Mouse (Mus musculus) liver, embryonic 12.5 days (tissue): ENCODE results near the gene Fxyd7. TPM values are rescaled to one million over a fixed set of nuclear protein-coding genes. Genes with fewer than 3 reads are reported as not detected.
A peak's percentile ranks its signal among the peaks of the same experiment; 100 is the strongest.

Experiments used
- ATAC-seq: fragments of 200-750 bp; cut with Nextera tagmentation; 2 replicates; pipeline ENCODE4 v1.8.0; 2017; ENCODE audit warnings: moderate number of reproducible peaks, mild to moderate bottlenecking, moderate library complexity
- H3K27ac ChIP-seq: fragments of 300-500 bp; sonication (generic); 2 replicates; pipeline ENCODE4 v1.5.1; 2016; ENCODE audit warnings: mild to moderate bottlenecking
- H3K27me3 ChIP-seq: fragments of 300-500 bp; sonication (generic); replicated peaks from 2 replicates; pipeline ENCODE4 v1.6.1; 2016; ENCODE audit warnings: mild to moderate bottlenecking, moderate library complexity
- H3K36me3 ChIP-seq: fragments of 300-500 bp; sonication (generic); 2 replicates; pipeline ENCODE4 v1.6.1; 2016; ENCODE audit warnings: mild to moderate bottlenecking, moderate library complexity
- H3K4me1 ChIP-seq: fragments of 300-500 bp; sonication (generic); 2 replicates; pipeline ENCODE4 v1.6.1; 2016
- H3K4me2 ChIP-seq: fragments of 300-500 bp; sonication (generic); 2 replicates; pipeline ENCODE4 v1.6.1; 2016; ENCODE audit warnings: mild to moderate bottlenecking, moderate library complexity
- H3K4me3 ChIP-seq: fragments of 300-500 bp; sonication (generic); 2 replicates; pipeline ENCODE4 v1.5.1; 2016; ENCODE audit warnings: mild to moderate bottlenecking, moderate library complexity
- H3K9ac ChIP-seq: fragments of 300-500 bp; sonication (generic); 2 replicates; pipeline ENCODE4 v1.6.1; 2016; ENCODE audit warnings: mild to moderate bottlenecking, moderate library complexity
- H3K9me3 ChIP-seq: fragments of 300-500 bp; sonication (generic); replicated peaks from 2 replicates; pipeline ENCODE4 v1.6.1; 2016; ENCODE audit warnings: mild to moderate bottlenecking, moderate library complexity
- WGBS: fragments of 180-500 bp; shearing (Covaris S2); methylation state at CpG from one replicate; pipeline ENCODE4 v1.1.7; 2016; ENCODE audit not compliant: insufficient replicate concordance; 5-methylcytosine and 5-hydroxymethylcytosine counted together
- polyA plus RNA-seq: library from polyadenylated mRNA; unstranded; fragments of >200 nt; fragmentation: Nextera tagmentation; extraction: Ambion mirVana; gene quantifications from 2 replicates; pipeline ENCODE4 v1.2.1, GENCODE M21; 2016

The Fxyd7 gene
- polyA plus RNA-seq, 1 experiment from 2014 or later = 0.55 TPM

DNA sequence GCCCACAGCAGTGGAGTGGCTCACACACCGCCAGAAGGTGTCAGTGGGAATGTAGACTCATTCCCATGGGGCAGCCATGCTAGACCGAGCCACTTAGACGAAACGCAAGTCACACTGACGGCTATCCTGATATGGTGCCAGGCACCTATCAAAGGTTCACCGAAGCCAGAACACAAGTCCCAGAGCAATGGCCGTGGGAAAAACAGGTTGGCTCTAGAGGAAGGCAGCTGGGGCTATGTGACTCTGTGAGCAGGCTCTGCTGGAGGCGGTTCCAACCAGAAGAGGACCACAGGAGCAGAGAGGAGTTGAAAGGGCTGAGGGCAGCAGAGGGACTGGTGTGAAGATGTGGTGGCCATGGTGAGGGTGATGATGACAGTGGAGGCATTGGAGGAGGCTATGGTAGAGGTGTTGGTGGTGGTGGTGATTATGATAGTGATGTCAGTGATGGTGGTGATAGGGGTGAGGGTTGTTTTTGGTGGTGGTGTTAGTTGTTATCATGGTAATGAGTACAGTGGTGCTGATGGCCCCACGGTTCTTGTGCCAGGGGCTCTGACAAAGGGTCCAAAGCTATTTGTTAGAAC, 35.0 kb upstream of the Fxyd7 start:
- 74% methylated on average over 9 of the region's 9 CpGs for WGBS

GRCm38 (mm10) chr7:31085171-31085570, 33.9 kb upstream of the Fxyd7 start:
- Histone ChIP-seq H3K9me3 (no peaks in the 10 kb centered on the region), H3K4me2 (no peak overlapping the region), H3K27ac (0 out of 2 replicates have a peak overlapping the region, but pooled peaks have one; percentile 30), H3K4me3 (no peak overlapping the region), H3K9ac (no peak overlapping the region), H3K4me1 (0 out of 2 replicates have a peak, but pooled peaks cover 7% of the 10 kb centered on the region), H3K36me3 (no peaks in the 10 kb centered on the region), H3K27me3 (no peaks in the 10 kb centered on the region)
- WGBS = 60% methylated on average over 3 of the region's 3 CpGs
- no peak for ATAC-seq

More for the DNA sequence above, 35.0 kb upstream of the Fxyd7 start:
- no peak overlapping the region for H3K4me2 ChIP-seq
- H3K4me3 ChIP-seq = no peak overlapping the region
- no peak overlapping the region for H3K27ac ChIP-seq
- no peaks in the 10 kb centered on the region for H3K36me3 ChIP-seq
- no peak overlapping the region for H3K9ac ChIP-seq
- ATAC-seq = no peak
- no peaks in the 10 kb centered on the region for H3K27me3 ChIP-seq
- no peaks in the 10 kb centered on the region for H3K9me3 ChIP-seq
- 0 out of 2 replicates have a peak, but pooled peaks cover 7% of the 10 kb centered on the region for H3K4me1 ChIP-seq

DNA sequence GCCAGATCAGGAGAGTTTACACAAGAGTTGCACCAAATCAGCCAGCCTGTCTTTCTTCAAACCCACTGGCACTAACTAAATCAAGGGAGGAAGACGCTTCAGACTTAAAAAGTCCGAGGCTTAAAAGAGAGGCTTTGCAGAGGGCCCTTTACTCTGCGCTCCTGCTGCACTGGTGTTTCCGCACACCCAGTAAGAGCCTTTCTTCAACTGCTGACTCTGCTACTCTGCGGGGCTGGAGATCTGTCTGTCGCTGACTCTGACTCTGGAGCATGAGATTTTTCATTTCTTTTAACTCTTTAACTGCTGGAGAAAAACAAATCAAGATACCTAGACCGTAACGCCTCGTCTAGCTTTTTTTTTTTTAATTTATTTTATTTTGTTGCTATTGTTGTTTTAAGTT, 32.9 kb upstream of the Fxyd7 start:
- no peak overlapping the region for H3K4me2 ChIP-seq
- WGBS = 54% methylated on average over 9 of the region's 9 CpGs
- H3K4me1 ChIP-seq = 0 out of 2 replicates have a peak, but pooled peaks cover 7% of the 10 kb centered on the region
- H3K9ac ChIP-seq = no peak overlapping the region
- no peak for ATAC-seq
- H3K4me3 ChIP-seq = no peak overlapping the region
- H3K9me3 ChIP-seq = no peaks in the 10 kb centered on the region
- no peaks in the 10 kb centered on the region for H3K36me3 ChIP-seq
- peak overlapping the region; percentile 43; the same call in 1 of the 2 replicates for H3K27ac ChIP-seq
- H3K27me3 ChIP-seq = no peaks in the 10 kb centered on the region

DNA sequence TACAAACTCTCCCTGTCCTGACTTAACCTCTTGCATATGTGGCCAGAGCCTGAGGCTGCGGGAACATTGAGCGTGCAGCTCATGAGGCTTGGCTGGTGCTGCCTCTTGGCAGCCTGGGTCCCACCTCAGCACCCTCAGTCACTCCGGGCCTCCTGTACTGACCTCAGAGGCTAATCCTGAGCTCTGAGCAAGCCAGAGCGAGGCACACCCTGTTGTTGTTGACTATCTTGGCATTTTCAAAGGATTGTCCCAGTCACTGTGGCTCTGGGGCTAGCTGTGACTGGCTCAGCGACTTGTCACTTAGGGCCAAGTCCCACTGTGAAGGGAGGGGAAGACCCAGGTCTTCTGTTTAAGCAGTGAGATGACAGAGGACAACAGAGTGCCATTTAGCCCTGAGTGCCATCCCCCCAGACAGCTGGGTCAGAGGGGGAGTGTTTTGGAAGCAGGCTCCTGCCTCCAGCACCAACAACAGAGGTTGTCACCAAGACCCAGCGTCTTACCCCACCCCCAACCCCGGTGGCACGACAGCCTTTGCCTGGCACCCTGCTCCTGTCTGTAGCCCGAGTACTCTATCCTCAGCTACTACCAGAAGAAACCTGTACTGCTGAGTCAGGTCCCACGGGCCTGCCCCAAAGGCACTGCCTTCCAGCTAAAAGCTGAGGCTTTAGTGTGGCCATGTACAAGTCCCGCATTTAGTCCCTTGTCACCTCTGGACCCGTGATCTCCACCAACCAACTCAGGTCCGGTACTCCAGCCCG, 31.7 kb upstream of the Fxyd7 start:
- peak; percentile 13; the same call in 1 of the 2 replicates for ATAC-seq
- 61% methylated on average over 14 of the region's 14 CpGs for WGBS

GRCm38 (mm10) chr7:31082106-31082505, 30.8 kb upstream of the Fxyd7 start:
- Histone ChIP-seq H3K9ac (no peak overlapping the region), H3K27ac (no peak overlapping the region), H3K27me3 (no peaks in the 10 kb centered on the region), H3K4me3 (no peak overlapping the region), H3K9me3 (no peaks in the 10 kb centered on the region), H3K4me1 (0 out of 2 replicates have a peak, but pooled peaks cover 7% of the 10 kb centered on the region), H3K36me3 (no peaks in the 10 kb centered on the region), H3K4me2 (no peak overlapping the region)
- ATAC-seq = no peak

More for the DNA sequence above, 31.7 kb upstream of the Fxyd7 start:
- H3K27ac ChIP-seq = no peak overlapping the region
- no peaks in the 10 kb centered on the region for H3K9me3 ChIP-seq
- no peaks in the 10 kb centered on the region for H3K36me3 ChIP-seq
- H3K4me1 ChIP-seq = 0 out of 2 replicates have a peak, but pooled peaks cover 7% of the 10 kb centered on the region
- no peak overlapping the region for H3K9ac ChIP-seq
- H3K4me2 ChIP-seq = no peak overlapping the region
- H3K27me3 ChIP-seq = no peaks in the 10 kb centered on the region
- H3K4me3 ChIP-seq = no peak overlapping the region

GRCm38 (mm10) chr7:31081106-31081505, 29.8 kb upstream of the Fxyd7 start:
- no peak overlapping the region for H3K27ac ChIP-seq
- no peaks in the 10 kb centered on the region for H3K27me3 ChIP-seq
- H3K36me3 ChIP-seq = no peaks in the 10 kb centered on the region
- no peak overlapping the region for H3K4me2 ChIP-seq
- ATAC-seq = no peak
- 24% methylated on average over 1 of the region's 1 CpGs for WGBS
- H3K9me3 ChIP-seq = no peaks in the 10 kb centered on the region
- H3K4me3 ChIP-seq = no peak overlapping the region
- H3K4me1 ChIP-seq = 0 out of 2 replicates have a peak, but pooled peaks cover 7% of the 10 kb centered on the region
- no peak overlapping the region for H3K9ac ChIP-seq

GRCm38 (mm10) chr7:31080611-31081010, 29.3 kb upstream of the Fxyd7 start:
- Histone ChIP-seq H3K27me3 (no peaks in the 10 kb centered on the region), H3K4me3 (no peak overlapping the region), H3K4me2 (no peak overlapping the region), H3K9ac (no peak overlapping the region), H3K36me3 (no peaks in the 10 kb centered on the region), H3K27ac (no peak overlapping the region), H3K4me1 (0 out of 2 replicates have a peak, but pooled peaks cover 7% of the 10 kb centered on the region), H3K9me3 (no peaks in the 10 kb centered on the region)
- no peak for ATAC-seq
- 58% methylated on average over 3 of the region's 3 CpGs for WGBS

DNA sequence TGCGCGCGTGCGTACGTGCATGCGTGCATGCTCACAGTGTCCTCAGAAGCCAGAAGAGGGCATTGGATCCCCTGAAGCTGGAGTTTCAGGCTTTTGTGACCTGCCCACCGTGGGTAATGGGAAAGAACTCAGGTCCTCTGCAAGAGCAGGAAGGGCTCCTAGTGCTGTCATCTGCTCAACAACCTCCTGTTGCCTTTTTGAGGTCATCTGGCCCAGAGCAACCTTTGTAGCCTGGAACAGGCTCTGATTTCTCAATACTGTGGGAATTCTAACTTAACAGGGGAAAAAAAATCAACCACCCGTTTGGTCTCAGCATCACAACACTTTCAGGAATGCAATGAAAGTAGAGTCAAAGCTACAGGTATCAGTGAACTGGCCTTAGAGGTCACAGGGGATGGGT, 28.4 kb upstream of the Fxyd7 start:
- no peak for ATAC-seq
- WGBS = 80% methylated on average over 8 of the region's 8 CpGs
- no peak overlapping the region for H3K4me2 ChIP-seq
- no peak overlapping the region for H3K27ac ChIP-seq
- H3K9me3 ChIP-seq = no peaks in the 10 kb centered on the region
- H3K9ac ChIP-seq = no peak overlapping the region
- H3K4me1 ChIP-seq = 0 out of 2 replicates have a peak, but pooled peaks cover 7% of the 10 kb centered on the region
- no peak overlapping the region for H3K4me3 ChIP-seq
- H3K27me3 ChIP-seq = no peaks in the 10 kb centered on the region
- H3K36me3 ChIP-seq = no peaks in the 10 kb centered on the region

- 35% methylated on average over 5 of the region's 5 CpGs for WGBS
- no peak overlapping the region for H3K4me2 ChIP-seq
- no peaks in the 10 kb centered on the region for H3K27me3 ChIP-seq
- no peak; the same call in 1 of the 2 replicates for ATAC-seq
- H3K9me3 ChIP-seq = no peaks in the 10 kb centered on the region
- no peak overlapping the region for H3K4me3 ChIP-seq
- no peaks in the 10 kb centered on the region for H3K4me1 ChIP-seq
- H3K27ac ChIP-seq = no peak overlapping the region
- H3K36me3 ChIP-seq = no peaks in the 10 kb centered on the region
- H3K9ac ChIP-seq = no peak overlapping the region
These were observed 26.7 kb upstream of the Fxyd7 start for GRCm38 (mm10) chr7:31077885-31078445.

GRCm38 (mm10) chr7:31077470-31077869, 26.2 kb upstream of the Fxyd7 start:
- H3K4me1 ChIP-seq = no peaks in the 10 kb centered on the region
- WGBS = 39% methylated on average over 6 of the region's 6 CpGs
- no peaks in the 10 kb centered on the region for H3K27me3 ChIP-seq
- H3K4me2 ChIP-seq = no peak overlapping the region
- no peak overlapping the region for H3K27ac ChIP-seq
- H3K9me3 ChIP-seq = no peaks in the 10 kb centered on the region
- no peaks in the 10 kb centered on the region for H3K36me3 ChIP-seq
- H3K9ac ChIP-seq = no peak overlapping the region
- H3K4me3 ChIP-seq = no peak overlapping the region
- ATAC-seq = no peak

DNA sequence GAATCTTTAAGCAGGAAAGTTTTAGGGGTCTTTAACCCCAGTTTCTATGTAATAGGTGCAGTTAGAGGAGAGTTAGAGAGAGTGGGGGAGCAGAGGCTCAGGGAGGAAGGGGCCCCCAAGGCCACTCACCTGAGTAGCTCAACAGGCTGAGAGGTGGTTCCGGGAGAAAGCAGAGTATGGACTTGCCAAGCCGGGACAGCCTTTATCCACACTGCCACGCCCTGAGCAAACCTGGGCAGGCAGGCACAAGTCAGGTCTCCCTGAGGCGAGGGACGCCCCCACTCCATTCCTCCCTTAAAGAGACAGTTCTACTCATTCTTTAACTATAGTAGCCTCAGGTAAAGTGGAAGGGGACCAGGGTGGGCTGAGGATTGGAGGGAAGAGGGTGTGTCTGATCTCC, 25.2 kb upstream of the Fxyd7 start, which contains the start of gene Fxyd3:
TSS of gene Fxyd3 (minus strand) at position 213 of the 400 bp plus-strand sequence.
- WGBS = 48% methylated on average over 5 of the region's 5 CpGs
- no peaks in the 10 kb centered on the region for H3K4me1 ChIP-seq
- no peak within 1 kb of the TSS for H3K9ac ChIP-seq
- H3K4me3 ChIP-seq = no peak within 1 kb of the TSS
- no peaks in the 10 kb centered on the region for H3K36me3 ChIP-seq
- ATAC-seq = no peak
- no peaks in the 10 kb centered on the region for H3K9me3 ChIP-seq
- no peak within 1 kb of the TSS for H3K27ac ChIP-seq
- H3K4me2 ChIP-seq = no peak within 1 kb of the TSS
- no peaks in the 10 kb centered on the region for H3K27me3 ChIP-seq

DNA sequence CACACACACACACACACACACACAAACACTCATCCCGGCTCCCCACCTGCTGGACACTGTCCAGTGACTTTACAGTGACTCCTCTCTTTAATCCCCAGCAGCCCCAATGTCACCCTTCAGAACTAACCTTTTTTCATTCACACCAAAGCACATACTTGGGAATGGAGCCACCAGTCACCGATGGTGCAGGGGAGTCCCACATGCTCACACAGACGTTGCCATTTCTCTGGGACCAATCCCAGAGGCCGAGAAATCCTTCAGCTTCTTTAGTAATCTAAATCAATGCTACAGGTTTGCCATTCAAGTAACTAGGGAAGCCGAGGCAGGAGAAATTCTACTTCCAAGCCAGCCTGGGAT, 23.4 kb upstream of the Fxyd7 start:
- H3K4me3 ChIP-seq = no peak overlapping the region
- ATAC-seq = no peak
- no peaks in the 10 kb centered on the region for H3K36me3 ChIP-seq
- no peaks in the 10 kb centered on the region for H3K27me3 ChIP-seq
- no peaks in the 10 kb centered on the region for H3K9me3 ChIP-seq
- H3K9ac ChIP-seq = no peak overlapping the region
- WGBS = 62% methylated on average over 5 of the region's 5 CpGs
- no peak overlapping the region for H3K4me2 ChIP-seq
- no peaks in the 10 kb centered on the region for H3K4me1 ChIP-seq
- H3K27ac ChIP-seq = no peak overlapping the region
